Mouse (Mus musculus): ENCODE measurements at regions not wholly inside any gene's neighbourhood (a gene's known extent, or its start where the extent isn't known, plus 50 kb on each side); places are given as distances from the start of the nearest gene placed in this dataset.

GRCm38 (mm10) chr14:87337950-87338526, 78.4 kb upstream of the Tdrd3 start:
- H3K4me1 ChIP-seq (replicated peaks; ENCODE audit: insufficient read depth, low read length), result no peaks in the 10 kb centered on the region
- no peak overlapping the region for H3K4me3 ChIP-seq (replicated peaks; ENCODE audit: low read depth, low read length)
- no peaks in the 10 kb centered on the region for H3K27me3 ChIP-seq (ENCODE audit: insufficient read depth, low read length)
- ATAC-seq (replicated peaks; ENCODE audit: low FRiP score, low read depth) (no peak), DNase-seq (ENCODE audit: low spot score) (no peak)
- no peak overlapping the region for H3K9ac ChIP-seq (ENCODE audit: low read depth, low read length)
- H3K27ac ChIP-seq, result no peak overlapping the region
- no peak for TF ChIP-seq CTCF (IDR thresholded peaks at IDR 0.05; ENCODE audit: low read depth)
- WGBS, result 81% methylated on average over 8 of the region's 8 CpGs
- no peak overlapping the region for H3K4me2 ChIP-seq (ENCODE audit: low read length)
- no peaks in the 10 kb centered on the region for H3K36me3 ChIP-seq (ENCODE audit: insufficient read depth, low read length)
- no peaks in the 10 kb centered on the region for H3K9me3 ChIP-seq (replicated peaks; ENCODE audit: low read length)

GRCm38 (mm10) chr14:87344540-87344939, 71.9 kb upstream of the Tdrd3 start:
- ATAC-seq (replicated peaks; ENCODE audit: low FRiP score, low read depth) (no peak), DNase-seq (ENCODE audit: low spot score) (no peak)
- no peaks in the 10 kb centered on the region for H3K27me3 ChIP-seq (ENCODE audit: insufficient read depth, low read length)
- TF ChIP-seq CTCF (IDR thresholded peaks at IDR 0.05; ENCODE audit: low read depth), result no peak
- H3K27ac ChIP-seq, result no peak overlapping the region
- no peaks in the 10 kb centered on the region for H3K9me3 ChIP-seq (replicated peaks; ENCODE audit: low read length)
- H3K4me1 ChIP-seq (replicated peaks; ENCODE audit: insufficient read depth, low read length), result no peaks in the 10 kb centered on the region
- WGBS, result 74% methylated on average over 1 of the region's 1 CpGs
- no peak overlapping the region for H3K9ac ChIP-seq (ENCODE audit: low read depth, low read length)
- no peaks in the 10 kb centered on the region for H3K36me3 ChIP-seq (ENCODE audit: insufficient read depth, low read length)
- H3K4me3 ChIP-seq (replicated peaks; ENCODE audit: low read depth, low read length), result no peak overlapping the region
- no peak overlapping the region for H3K4me2 ChIP-seq (ENCODE audit: low read length)

- H3K4me1 ChIP-seq (replicated peaks; ENCODE audit: insufficient read depth, low read length), result no peaks in the 10 kb centered on the region
- H3K4me3 ChIP-seq (replicated peaks; ENCODE audit: low read depth, low read length), result no peak overlapping the region
- H3K36me3 ChIP-seq (ENCODE audit: insufficient read depth, low read length), result no peaks in the 10 kb centered on the region
- no peaks in the 10 kb centered on the region for H3K27me3 ChIP-seq (ENCODE audit: insufficient read depth, low read length)
- ATAC-seq (replicated peaks; ENCODE audit: low FRiP score, low read depth) (no peak), DNase-seq (ENCODE audit: low spot score) (no peak)
- no peaks in the 10 kb centered on the region for H3K9me3 ChIP-seq (replicated peaks; ENCODE audit: low read length)
- 93% methylated on average over 3 of the region's 3 CpGs for WGBS
- H3K4me2 ChIP-seq (ENCODE audit: low read length), result no peak overlapping the region
- TF ChIP-seq CTCF (IDR thresholded peaks at IDR 0.05; ENCODE audit: low read depth), result no peak
- no peak overlapping the region for H3K9ac ChIP-seq (ENCODE audit: low read depth, low read length)
- no peak overlapping the region for H3K27ac ChIP-seq
Measured at GRCm38 (mm10) chr14:87346812-87347211, 69.6 kb upstream of the Tdrd3 start.

GRCm38 (mm10) chr14:87348825-87349224, 67.6 kb upstream of the Tdrd3 start:
- H3K27ac ChIP-seq, result no peak overlapping the region
- H3K4me2 ChIP-seq (ENCODE audit: low read length), result no peak overlapping the region
- H3K36me3 ChIP-seq (ENCODE audit: insufficient read depth, low read length), result no peaks in the 10 kb centered on the region
- TF ChIP-seq CTCF (IDR thresholded peaks at IDR 0.05; ENCODE audit: low read depth), result no peak
- ATAC-seq (replicated peaks; ENCODE audit: low FRiP score, low read depth) (no peak), DNase-seq (ENCODE audit: low spot score) (no peak)
- H3K27me3 ChIP-seq (ENCODE audit: insufficient read depth, low read length), result no peaks in the 10 kb centered on the region
- H3K9me3 ChIP-seq (replicated peaks; ENCODE audit: low read length), result no peaks in the 10 kb centered on the region
- 72% methylated on average over 3 of the region's 3 CpGs for WGBS
- H3K4me3 ChIP-seq (replicated peaks; ENCODE audit: low read depth, low read length), result no peak overlapping the region
- H3K9ac ChIP-seq (ENCODE audit: low read depth, low read length), result no peak overlapping the region
- H3K4me1 ChIP-seq (replicated peaks; ENCODE audit: insufficient read depth, low read length), result no peaks in the 10 kb centered on the region

GRCm38 (mm10) chr14:87365793-87366192, 50.6 kb upstream of the Tdrd3 start:
- no peak overlapping the region for H3K27ac ChIP-seq
- H3K36me3 ChIP-seq (ENCODE audit: insufficient read depth, low read length), result no peaks in the 10 kb centered on the region
- no peak overlapping the region for H3K4me2 ChIP-seq (ENCODE audit: low read length)
- no peaks in the 10 kb centered on the region for H3K9me3 ChIP-seq (replicated peaks; ENCODE audit: low read length)
- WGBS, result 91% methylated on average over 2 of the region's 2 CpGs
- no peak overlapping the region for H3K9ac ChIP-seq (ENCODE audit: low read depth, low read length)
- H3K4me1 ChIP-seq (replicated peaks; ENCODE audit: insufficient read depth, low read length), result no peaks in the 10 kb centered on the region
- no peak overlapping the region for H3K4me3 ChIP-seq (replicated peaks; ENCODE audit: low read depth, low read length)
- no peak for TF ChIP-seq CTCF (IDR thresholded peaks at IDR 0.05; ENCODE audit: low read depth)
- DNase-seq (ENCODE audit: low spot score) (no peak), ATAC-seq (replicated peaks; ENCODE audit: low FRiP score, low read depth) (no peak)
- H3K27me3 ChIP-seq (ENCODE audit: insufficient read depth, low read length), result no peaks in the 10 kb centered on the region

All from kidney, postnatal 0 days (tissue).